Mouse (Mus musculus) CH12.LX (cell line): ENCODE data around the gene Cyp11a1. TPM values are rescaled to one million over a fixed set of nuclear protein-coding genes. Genes with fewer than 3 reads are reported as not detected.

Experiments
- DNase-seq: peaks from one replicate; pipeline ENCODE4 v3.0.0-alpha.2; 2013; ENCODE audit errors: extremely low read depth
- H3K27ac ChIP-seq: 2 replicates; pipeline ENCODE4 v1.5.1; 2012; ENCODE audit warnings: low read depth, mild to moderate bottlenecking, control low read depth, moderate library complexity; ENCODE audit not compliant: insufficient read depth
- H3K27me3 ChIP-seq: replicated peaks from 2 replicates; pipeline ENCODE3; 2012; ENCODE audit warnings: inconsistent platforms
- H3K36me3 ChIP-seq, 2 experiments: replicated peaks in 1 of 2; 2 replicates each; pipeline versions ENCODE3 to v1.6.1; 2012; ENCODE audit warnings: inconsistent platforms in 1 of 2, low read length in 1 of 2, mild to moderate bottlenecking in 1 of 2, mixed read lengths in 1 of 2, moderate library complexity in 1 of 2; ENCODE audit not compliant: control insufficient read depth in 1 of 2, insufficient read depth in 1 of 2
- H3K4me1 ChIP-seq, 2 experiments: 2 replicates each; pipeline ENCODE4 v1.6.1; 2012; ENCODE audit warnings: inconsistent platforms in 1 of 2, moderate library complexity in 1 of 2; ENCODE audit not compliant: insufficient read depth in 2 of 2, control insufficient read depth in 1 of 2
- H3K4me2 ChIP-seq: 2 replicates; pipeline ENCODE4 v1.6.1; 2012; ENCODE audit warnings: low read depth, mild to moderate bottlenecking, control low read depth; ENCODE audit not compliant: poor library complexity, insufficient read depth, severe bottlenecking
- H3K4me3 ChIP-seq, 3 experiments: fragments of 150-350 bp in 1 of 3; sonication (generic) in 1 of 3; replicated peaks in 1 of 3; 2 replicates each; pipeline versions ENCODE3 to v1.5.1; 2011 to 2012; ENCODE audit warnings: low read depth in 2 of 3, low read length in 2 of 3, mild to moderate bottlenecking in 2 of 3, moderate library complexity in 2 of 3, control low read depth in 1 of 3, improper control_type of control experiment in 1 of 3, inconsistent platforms in 1 of 3, mixed read lengths in 1 of 3; ENCODE audit not compliant: poor library complexity in 1 of 3
- H3K79me2 ChIP-seq: replicated peaks from 2 replicates; pipeline ENCODE4 v1.6.1; 2012; ENCODE audit warnings: mild to moderate bottlenecking, moderate library complexity; ENCODE audit not compliant: control insufficient read depth, poor library complexity, insufficient read depth, severe bottlenecking; ENCODE audit errors: extremely low read depth
- H3K9ac ChIP-seq: 2 replicates; pipeline ENCODE4 v1.6.1; 2012; ENCODE audit warnings: low read depth, mild to moderate bottlenecking, control low read depth, moderate library complexity; ENCODE audit not compliant: insufficient read depth
- H3K9me3 ChIP-seq: replicated peaks from 2 replicates; pipeline ENCODE3; 2012; ENCODE audit warnings: low read length, inconsistent platforms, mixed read lengths
- BHLHE40 ChIP-seq: IDR thresholded peaks from 2 replicates; pipeline ENCODE4 v1.6.1; 2011; ENCODE audit warnings: mild to moderate bottlenecking, low read depth, low read length, improper control_type of control experiment
- CHD1 ChIP-seq: IDR thresholded peaks from 2 replicates; pipeline ENCODE4 v1.6.1; 2012; ENCODE audit warnings: low read depth, low read length, improper control_type of control experiment, inconsistent platforms
- CHD2 ChIP-seq: IDR thresholded peaks from 2 replicates; pipeline ENCODE4 v1.6.1; 2011; ENCODE audit warnings: low read length, improper control_type of control experiment
- CTCF ChIP-seq, 2 experiments: IDR thresholded peaks in 1 of 2; conservative IDR thresholded peaks in 1 of 2; 2 replicates each; pipeline ENCODE4 v1.5.1; 2011 to 2012; ENCODE audit warnings: low read depth in 2 of 2, low read length in 2 of 2, improper control_type of control experiment in 1 of 2, inconsistent platforms in 1 of 2, mild to moderate bottlenecking in 1 of 2, moderate library complexity in 1 of 2
- E2F4 ChIP-seq: IDR thresholded peaks from 2 replicates; pipeline ENCODE4 v1.6.1; 2011; ENCODE audit warnings: low read depth, low read length, improper control_type of control experiment; ENCODE audit not compliant: insufficient replicate concordance
- EP300 ChIP-seq: IDR thresholded peaks from 2 replicates; pipeline ENCODE4 v1.6.1; 2011; ENCODE audit warnings: low read length, improper control_type of control experiment
- ETS1 ChIP-seq: conservative IDR thresholded peaks from 2 replicates; pipeline ENCODE4 v1.6.1; 2012; ENCODE audit warnings: low read depth, mild to moderate bottlenecking, inconsistent platforms, low read length, improper control_type of control experiment, moderate library complexity
- GABPA ChIP-seq: IDR thresholded peaks from 2 replicates; pipeline ENCODE4 v1.6.1; 2012; ENCODE audit warnings: low read depth, low read length, improper control_type of control experiment, inconsistent platforms; ENCODE audit not compliant: insufficient replicate concordance
- HCFC1 ChIP-seq: IDR thresholded peaks from 2 replicates; pipeline ENCODE4 v1.6.1; 2012; ENCODE audit warnings: low read depth, mild to moderate bottlenecking, inconsistent platforms, low read length, improper control_type of control experiment
- IRF4 ChIP-seq: IDR thresholded peaks from 2 replicates; pipeline ENCODE4 v1.6.1; 2014; ENCODE audit warnings: low read depth, mild to moderate bottlenecking, inconsistent platforms, low read length, improper control_type of control experiment
- JUN ChIP-seq: IDR thresholded peaks from 2 replicates; pipeline ENCODE4 v1.6.1; 2011; ENCODE audit warnings: low read depth, mild to moderate bottlenecking, low read length, improper control_type of control experiment, moderate library complexity; ENCODE audit not compliant: insufficient read depth
- KAT2A ChIP-seq: IDR thresholded peaks from 2 replicates; pipeline ENCODE4 v1.6.1; 2012; ENCODE audit warnings: low read length, improper control_type of control experiment, inconsistent platforms; ENCODE audit not compliant: insufficient replicate concordance
- MAFK ChIP-seq: IDR thresholded peaks from 2 replicates; pipeline ENCODE4 v1.6.1; 2011; ENCODE audit warnings: low read length, improper control_type of control experiment; ENCODE audit not compliant: insufficient replicate concordance
- MAX ChIP-seq: IDR thresholded peaks from 2 replicates; pipeline ENCODE4 v1.6.1; 2011; ENCODE audit warnings: low read length, improper control_type of control experiment
- MAZ ChIP-seq: IDR thresholded peaks from 2 replicates; pipeline ENCODE4 v1.6.1; 2012; ENCODE audit warnings: low read depth, mild to moderate bottlenecking, inconsistent platforms, low read length, improper control_type of control experiment, moderate library complexity
- MXI1 ChIP-seq: IDR thresholded peaks from 2 replicates; pipeline ENCODE4 v1.6.1; 2011; ENCODE audit warnings: mild to moderate bottlenecking, low read depth, low read length, improper control_type of control experiment
- MYC ChIP-seq: IDR thresholded peaks from 2 replicates; pipeline ENCODE4 v1.6.1; 2011; ENCODE audit warnings: low read depth, mild to moderate bottlenecking, improper control_type of control experiment, low read length
- NELFE ChIP-seq: IDR thresholded peaks from 2 replicates; pipeline ENCODE4 v1.6.1; 2011; ENCODE audit warnings: low read depth, low read length, improper control_type of control experiment
- PAX5 ChIP-seq: IDR thresholded peaks from 2 replicates; pipeline ENCODE4 v1.6.1; 2012; ENCODE audit warnings: low read length, inconsistent platforms, mixed read lengths
- POLR2A ChIP-seq: IDR thresholded peaks from 2 replicates; pipeline ENCODE4 v1.6.1; 2011; ENCODE audit warnings: low read depth, mild to moderate bottlenecking, improper control_type of control experiment, low read length
- RAD21 ChIP-seq: IDR thresholded peaks from 2 replicates; pipeline ENCODE4 v1.6.1; 2011; ENCODE audit warnings: low read depth, mild to moderate bottlenecking, low read length, improper control_type of control experiment, moderate library complexity
- RCOR1 ChIP-seq: conservative IDR thresholded peaks from 2 replicates; pipeline ENCODE4 v1.6.1; 2012; ENCODE audit warnings: low read depth, mild to moderate bottlenecking, inconsistent platforms, low read length, improper control_type of control experiment
- SMC3 ChIP-seq: IDR thresholded peaks from 2 replicates; pipeline ENCODE4 v1.6.1; 2011; ENCODE audit warnings: low read depth, low read length, improper control_type of control experiment
- TBP ChIP-seq: conservative IDR thresholded peaks from 2 replicates; pipeline ENCODE4 v1.6.1; 2011; ENCODE audit warnings: low read depth, low read length, improper control_type of control experiment
- TCF12 ChIP-seq: IDR thresholded peaks from 2 replicates; pipeline ENCODE4 v1.6.1; 2014; ENCODE audit warnings: low read depth, mild to moderate bottlenecking, inconsistent platforms, low read length, improper control_type of control experiment
- UBTF ChIP-seq: IDR thresholded peaks from 2 replicates; pipeline ENCODE4 v1.6.1; 2012; ENCODE audit warnings: low read depth, mild to moderate bottlenecking, inconsistent platforms, low read length, improper control_type of control experiment, moderate library complexity
- USF1 ChIP-seq: IDR thresholded peaks from 2 replicates; pipeline ENCODE4 v1.6.1; 2014; ENCODE audit warnings: low read depth, mild to moderate bottlenecking, inconsistent platforms, low read length, improper control_type of control experiment
- USF2 ChIP-seq: conservative IDR thresholded peaks from 2 replicates; pipeline ENCODE4 v1.6.1; 2011; ENCODE audit warnings: low read depth, low read length, improper control_type of control experiment
- ZC3H11A ChIP-seq: IDR thresholded peaks from 2 replicates; pipeline ENCODE4 v1.6.1; 2012; ENCODE audit warnings: low read depth, mild to moderate bottlenecking, inconsistent platforms, low read length, improper control_type of control experiment
- ZKSCAN1 ChIP-seq: IDR thresholded peaks from 2 replicates; pipeline ENCODE4 v1.6.1; 2012; ENCODE audit warnings: low read depth, inconsistent platforms, low read length, improper control_type of control experiment, borderline replicate concordance
- ZMIZ1 ChIP-seq: IDR thresholded peaks from 2 replicates; pipeline ENCODE4 v1.6.1; 2012; ENCODE audit warnings: low read depth, mild to moderate bottlenecking, inconsistent platforms, low read length, improper control_type of control experiment
- ZNF384 ChIP-seq: IDR thresholded peaks from 2 replicates; pipeline ENCODE4 v1.6.1; 2012; ENCODE audit warnings: low read depth, low read length, improper control_type of control experiment, inconsistent platforms
- dilution Hi-C: fragments of 300-500 bp; cut with MboI; formaldehyde crosslinking; loops from 2 replicates; pipeline ENCODE4 v1.14.3; 2020; ENCODE audit warnings: low sequenced_read_pairs; ENCODE audit not compliant: extremely low pct_unique_long_range_greater_than_20kb, extremely low pct_ligation_motif_present
- in situ Hi-C: fragments of 300-500 bp; cut with MboI; formaldehyde crosslinking; loops from 3 replicates; pipeline ENCODE4 v1.14.3; 2019; ENCODE audit warnings: low sequenced_read_pairs, low pct_ligation_motif_present, low pct_unique_long_range_greater_than_20kb, mixed read lengths
- polyA plus RNA-seq: library from polyadenylated mRNA; unstranded; fragments of >175 nt; gene quantifications from 2 replicates; pipeline ENCODE4 v1.2.1, GENCODE M21; 2012; ENCODE audit warnings: low read depth; ENCODE audit not compliant: insufficient read length
- total RNA-seq, 2 experiments: library from RNA; depleted of rRNA; stranded (reverse); fragments of 300-350 nt in 1 of 2; fragments of >200 nt in 1 of 2; gene quantifications; 2 replicates each; pipeline ENCODE4 v1.2.3; 2012 to 2014

Cyp11a1 gene
- total and polyA plus RNA-seq, 3 experiments: 2.6 to 12.8 (median 9.0) TPM

DNA sequence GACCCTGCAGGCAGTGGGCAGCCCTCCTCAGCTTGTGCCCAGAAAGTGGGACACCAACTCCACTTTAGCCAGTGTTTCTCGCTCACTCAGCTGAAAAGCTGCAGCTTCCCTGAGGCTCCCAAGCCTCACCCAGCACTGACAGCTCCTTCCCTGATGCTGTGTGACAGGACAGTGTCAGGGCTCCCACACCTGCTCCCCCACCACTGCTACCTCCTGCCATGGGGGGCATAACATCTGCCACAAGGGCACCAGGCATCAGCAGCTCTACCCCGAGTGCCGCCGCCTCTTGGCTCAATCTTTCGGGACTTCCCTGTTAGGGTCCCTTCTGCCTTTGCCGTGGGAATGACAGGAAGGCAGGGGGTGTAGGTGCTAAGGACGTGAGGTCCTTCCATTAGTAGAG lies 19.9 kb upstream of the Cyp11a1 start:
- Histone ChIP-seq H3K36me3 (no peaks in the 10 kb centered on the region), H3K4me3 (no peak overlapping the region), H3K4me1 (peaks cover 56 to 68% of the 10 kb centered on the region in 2 experiments), H3K4me2 (no peak overlapping the region), H3K9me3 (peaks cover 4% of the 10 kb centered on the region), H3K79me2 (0 out of 2 replicates have a peak, but pooled peaks cover 3% of the 10 kb centered on the region), H3K27ac (peak overlapping the region; percentile 75; the same call in 1 of the 2 replicates), H3K27me3 (no peaks in the 10 kb centered on the region), H3K9ac (no peak overlapping the region)
- in situ Hi-C loops (no loop called here), dilution Hi-C loops (no loop called here)
- no peak for TF ChIP-seq E2F4
- TF ChIP-seq USF1: no peak
- TF ChIP-seq RAD21: no peak
- TF ChIP-seq PAX5: no peak
- no peak for TF ChIP-seq CHD1
- TF ChIP-seq HCFC1: no peak
- TF ChIP-seq SMC3: no peak
- TF ChIP-seq USF2: no peak
- no peak for TF ChIP-seq POLR2A
- TF ChIP-seq ZMIZ1: no peak
- no peak for TF ChIP-seq KAT2A
- no peak for TF ChIP-seq TCF12
- TF ChIP-seq UBTF: no peak
- TF ChIP-seq IRF4: no peak
- no peak for TF ChIP-seq ZC3H11A
- TF ChIP-seq ZNF384: no peak
- no peak for DNase-seq

DNA sequence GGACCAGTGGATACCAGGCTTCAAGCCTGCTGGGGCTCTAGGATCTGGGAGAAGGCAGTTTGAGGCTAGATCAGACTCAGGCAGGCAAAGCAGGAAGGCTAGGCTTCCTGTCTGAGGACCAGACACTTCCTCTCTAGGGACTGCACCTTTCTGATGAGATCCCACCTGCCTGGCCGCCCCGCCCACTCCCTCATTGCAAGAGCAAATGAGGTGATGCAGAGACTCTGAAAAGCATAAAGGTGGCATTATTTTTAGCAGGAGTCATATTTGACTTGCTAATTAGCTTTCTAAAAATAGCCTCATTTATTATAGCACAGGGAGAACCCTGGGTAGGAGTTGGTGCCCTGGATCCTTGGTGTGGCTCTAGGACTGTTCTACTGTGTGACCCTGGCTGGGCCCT lies 18.1 kb upstream of the Cyp11a1 start:
- dilution Hi-C loops: no loop called here
- in situ Hi-C loops: no loop called here
- TF ChIP-seq TBP (peak; percentile 91), MAX (no peak), USF1 (no peak), MXI1 (no peak), IRF4 (peak; percentile 33; the same call in 1 of the 2 replicates), GABPA (no peak), NELFE (no peak), TCF12 (peak; percentile 83), CTCF (conservative IDR thresholded peaks at IDR 0.05 in 1 of 2, IDR thresholded peaks at IDR 0.05 in 1 of 2; ENCODE audit: low read depth in 2 of 2, low read length in 2 of 2) (no peak), ZC3H11A (no peak), CHD1 (peak; percentile 46; the same call in 1 of the 2 replicates), HCFC1 (no peak), ZNF384 (no peak), CHD2 (no peak; the same call in 1 of the 2 replicates), ZMIZ1 (no peak), ETS1 (peak; percentile 70), E2F4 (no peak), EP300 (peak; percentile 76), BHLHE40 (no peak; the same call in 1 of the 2 replicates), RAD21 (no peak; the same call in none of the 2 replicates), JUN (no peak; the same call in 1 of the 2 replicates), MAZ (no peak), RCOR1 (no peak), MAFK (no peak), ZKSCAN1 (no peak), MYC (no peak)

More for the DNA sequence above, 18.1 kb upstream of the Cyp11a1 start:
- Histone ChIP-seq H3K79me2 (0 out of 2 replicates have a peak, but pooled peaks cover 3% of the 10 kb centered on the region), H3K9ac (no peak overlapping the region), H3K36me3 (no peaks in the 10 kb centered on the region), H3K4me3 (peak overlapping the region in 1 of 3 experiments; percentile 30), H3K4me2 (no peak overlapping the region), H3K9me3 (peaks cover 4% of the 10 kb centered on the region), H3K27me3 (no peaks in the 10 kb centered on the region), H3K4me1 (peaks cover 61 to 80% of the 10 kb centered on the region in 2 experiments), H3K27ac (peak overlapping the region; percentile 95)
- DNase-seq: peak; percentile 90
